Mouse (Mus musculus): ENCODE measurements around the gene 9430097D07Rik. TPM values are rescaled to one million over a fixed set of nuclear protein-coding genes. Genes with fewer than 3 reads are reported as not detected.

Gene 9430097D07Rik
- total and polyA plus RNA-seq, 3 experiments: not detected

DNA sequence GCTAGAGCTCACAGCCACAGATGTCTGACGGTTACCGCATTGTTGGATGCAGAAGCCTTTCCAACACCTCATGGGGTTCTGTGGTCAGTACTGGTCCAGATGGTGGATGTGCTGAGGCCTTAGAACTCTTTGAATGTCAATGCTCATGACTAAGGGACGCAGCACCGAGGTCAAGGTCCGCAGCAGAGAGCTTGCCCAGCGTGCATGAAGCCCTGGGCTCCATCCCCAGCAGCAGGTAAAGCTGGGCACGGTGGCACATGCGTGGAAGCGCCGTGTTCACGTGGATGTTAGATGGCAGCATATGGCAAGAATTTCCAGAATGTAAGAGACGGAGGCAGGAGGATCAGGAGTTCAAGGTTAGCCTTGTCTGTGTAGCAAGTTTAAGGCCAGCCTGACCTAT lies 49.7 kb downstream of the 9430097D07Rik start:
- H3K27me3 ChIP-seq (replicated peaks): no peaks in the 10 kb centered on the region
- H3K9ac ChIP-seq (ENCODE audit: insufficient read depth, low read depth): no peak overlapping the region
- H3K4me2 ChIP-seq (ENCODE audit: insufficient read depth, low read depth, poor library complexity, severe bottlenecking): no peak overlapping the region
- H3K4me1 ChIP-seq (ENCODE audit: control insufficient read depth in 1 of 2, insufficient read depth in 2 of 2): peaks cover 3 to 30% of the 10 kb centered on the region in 2 experiments; a peak in 3 of 4 replicates
- TF ChIP-seq MXI1 (IDR thresholded peaks at IDR 0.05; ENCODE audit: low read depth, low read length) (no peak), ZKSCAN1 (IDR thresholded peaks at IDR 0.05; ENCODE audit: borderline replicate concordance, low read depth, low read length) (no peak), MEF2A (IDR thresholded peaks at IDR 0.05; ENCODE audit: borderline replicate concordance, low read depth, low read length) (no peak), POLR2A (IDR thresholded peaks at IDR 0.05; ENCODE audit: low read depth, low read length) (no peak), ZNF384 (IDR thresholded peaks at IDR 0.05; ENCODE audit: low read depth, low read length) (no peak), IRF4 (IDR thresholded peaks at IDR 0.05; ENCODE audit: low read depth, low read length) (no peak), CHD2 (IDR thresholded peaks at IDR 0.05; ENCODE audit: low read length) (no peak), NRF1 (IDR thresholded peaks at IDR 0.05; ENCODE audit: low read depth, low read length) (no peak)
- in situ Hi-C loops (cut with MboI; ENCODE audit: low pct_ligation_motif_present, low pct_unique_long_range_greater_than_20kb, low sequenced_read_pairs): no loop called here
- no peak overlapping the region for H3K4me3 ChIP-seq (replicated peaks in 1 of 3; ENCODE audit: low read depth in 2 of 3, low read length in 2 of 3, poor library complexity in 1 of 3)
- no peaks in the 10 kb centered on the region for H3K36me3 ChIP-seq (replicated peaks in 1 of 2; ENCODE audit: control insufficient read depth in 1 of 2, insufficient read depth in 1 of 2, low read length in 1 of 2)
- H3K79me2 ChIP-seq (replicated peaks; ENCODE audit: control insufficient read depth, extremely low read depth, insufficient read depth, poor library complexity, severe bottlenecking): no peaks in the 10 kb centered on the region
- H3K9me3 ChIP-seq (replicated peaks; ENCODE audit: low read length): no peaks in the 10 kb centered on the region
- DNase-seq (ENCODE audit: extremely low read depth): no peak
- no peak overlapping the region for H3K27ac ChIP-seq (ENCODE audit: insufficient read depth, low read depth)
- dilution Hi-C loops (cut with MboI; ENCODE audit: extremely low pct_ligation_motif_present, extremely low pct_unique_long_range_greater_than_20kb, low sequenced_read_pairs): no loop called here

DNA sequence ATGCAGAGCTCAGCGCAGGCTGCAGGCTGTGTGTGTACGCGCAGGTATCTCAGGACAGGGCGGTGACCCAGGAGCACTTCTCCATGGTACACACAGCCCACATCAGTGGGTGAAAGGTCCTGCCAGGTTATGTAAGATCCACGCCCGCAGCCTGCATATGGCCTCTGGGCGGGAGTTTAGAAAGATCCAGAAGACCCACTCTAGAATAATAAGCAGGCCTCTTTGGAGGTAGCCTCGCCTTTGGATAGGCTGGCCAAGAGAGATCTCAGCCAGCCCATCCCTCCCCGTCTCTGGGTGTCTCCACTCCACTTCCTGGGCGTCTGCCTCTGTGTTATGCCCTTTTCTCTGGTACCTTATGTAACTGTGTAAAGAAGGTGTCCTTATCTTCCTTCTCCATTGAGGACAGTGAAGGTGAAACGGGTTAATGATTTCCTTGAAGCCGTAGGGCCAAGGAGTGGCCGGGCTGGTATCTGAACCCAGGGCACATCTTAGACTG lies 50.9 kb downstream of the 9430097D07Rik start:
- TF ChIP-seq GABPA (IDR thresholded peaks at IDR 0.05; ENCODE audit: insufficient replicate concordance, low read depth, low read length): no peak
- no peak for TF ChIP-seq ZMIZ1 (IDR thresholded peaks at IDR 0.05; ENCODE audit: low read depth, low read length)
- no peak for TF ChIP-seq CHD1 (IDR thresholded peaks at IDR 0.05; ENCODE audit: low read depth, low read length)
- no peak for TF ChIP-seq ZKSCAN1 (IDR thresholded peaks at IDR 0.05; ENCODE audit: borderline replicate concordance, low read depth, low read length)
- TF ChIP-seq USF2 (conservative IDR thresholded peaks at IDR 0.05; ENCODE audit: low read depth, low read length): no peak
- no peak for TF ChIP-seq HCFC1 (IDR thresholded peaks at IDR 0.05; ENCODE audit: low read depth, low read length)
- no peak for TF ChIP-seq PAX5 (IDR thresholded peaks at IDR 0.05; ENCODE audit: low read length)
- TF ChIP-seq BHLHE40 (IDR thresholded peaks at IDR 0.05; ENCODE audit: low read depth, low read length): no peak
- TF ChIP-seq USF1 (IDR thresholded peaks at IDR 0.05; ENCODE audit: low read depth, low read length): no peak
- no peak for TF ChIP-seq ZNF384 (IDR thresholded peaks at IDR 0.05; ENCODE audit: low read depth, low read length)
- no peak for TF ChIP-seq JUN (IDR thresholded peaks at IDR 0.05; ENCODE audit: insufficient read depth, low read depth, low read length)
- TF ChIP-seq E2F4 (IDR thresholded peaks at IDR 0.05; ENCODE audit: insufficient replicate concordance, low read depth, low read length): no peak
- no peak for TF ChIP-seq CHD2 (IDR thresholded peaks at IDR 0.05; ENCODE audit: low read length)
- no peak for TF ChIP-seq NELFE (IDR thresholded peaks at IDR 0.05; ENCODE audit: low read depth, low read length)
- no peak for TF ChIP-seq TBP (conservative IDR thresholded peaks at IDR 0.05; ENCODE audit: low read depth, low read length)
- TF ChIP-seq TCF12 (IDR thresholded peaks at IDR 0.05; ENCODE audit: low read depth, low read length): no peak
- no peak for TF ChIP-seq MAX (IDR thresholded peaks at IDR 0.05; ENCODE audit: low read length)
- TF ChIP-seq EP300 (IDR thresholded peaks at IDR 0.05; ENCODE audit: low read length): no peak
- TF ChIP-seq JUND (conservative IDR thresholded peaks at IDR 0.05; ENCODE audit: low read depth, low read length): no peak
- TF ChIP-seq IRF4 (IDR thresholded peaks at IDR 0.05; ENCODE audit: low read depth, low read length): no peak
- Histone ChIP-seq H3K9me3 (replicated peaks; ENCODE audit: low read length) (no peaks in the 10 kb centered on the region), H3K36me3 (replicated peaks in 1 of 2; ENCODE audit: control insufficient read depth in 1 of 2, insufficient read depth in 1 of 2, low read length in 1 of 2) (no peaks in the 10 kb centered on the region), H3K9ac (ENCODE audit: insufficient read depth, low read depth) (no peak overlapping the region), H3K27me3 (replicated peaks) (no peaks in the 10 kb centered on the region), H3K4me3 (replicated peaks in 1 of 3; ENCODE audit: low read depth in 2 of 3, low read length in 2 of 3, poor library complexity in 1 of 3) (no peak overlapping the region), H3K4me1 (ENCODE audit: control insufficient read depth in 1 of 2, insufficient read depth in 2 of 2) (peaks cover 3 to 30% of the 10 kb centered on the region in 2 experiments; a peak in 3 of 4 replicates), H3K79me2 (replicated peaks; ENCODE audit: control insufficient read depth, extremely low read depth, insufficient read depth, poor library complexity, severe bottlenecking) (no peaks in the 10 kb centered on the region), H3K27ac (ENCODE audit: insufficient read depth, low read depth) (no peak overlapping the region), H3K4me2 (ENCODE audit: insufficient read depth, low read depth, poor library complexity, severe bottlenecking) (no peak overlapping the region)
- dilution Hi-C loops (cut with MboI; ENCODE audit: extremely low pct_ligation_motif_present, extremely low pct_unique_long_range_greater_than_20kb, low sequenced_read_pairs) (no loop called here), in situ Hi-C loops (cut with MboI; ENCODE audit: low pct_ligation_motif_present, low pct_unique_long_range_greater_than_20kb, low sequenced_read_pairs) (no loop called here)
- DNase-seq (ENCODE audit: extremely low read depth): no peak
